Mouse (Mus musculus) cortical plate, adult 2 months (tissue): ENCODE measurements around the gene Abi3. TPM values are rescaled to one million over a fixed set of nuclear protein-coding genes. Genes with fewer than 3 reads are reported as not detected.
A peak's percentile ranks its signal among the peaks of the same experiment; 100 is the strongest.

Experiments
- H3K27ac ChIP-seq: fragments of 200-500 bp; 2 replicates; pipeline ENCODE4 v1.5.1; 2012; ENCODE audit warnings: low read length, control low read depth, inconsistent platforms; ENCODE audit not compliant: insufficient read depth
- H3K4me1 ChIP-seq: fragments of 200-500 bp; 2 replicates; pipeline ENCODE4 v1.6.1; 2011; ENCODE audit warnings: low read length; ENCODE audit not compliant: control insufficient read depth, insufficient read depth
- H3K4me3 ChIP-seq: fragments of 200-500 bp; 2 replicates; pipeline ENCODE4 v1.5.1; 2011; ENCODE audit warnings: mild to moderate bottlenecking, low read length, control low read depth; ENCODE audit not compliant: insufficient read depth
- CTCF ChIP-seq: fragments of 200-500 bp; IDR thresholded peaks from 2 replicates; pipeline ENCODE4 v1.5.1; 2011; ENCODE audit warnings: mild to moderate bottlenecking, control low read depth, low read length; ENCODE audit not compliant: insufficient read depth; ENCODE audit errors: extremely low read depth
- POLR2A ChIP-seq: fragments of 200-500 bp; IDR thresholded peaks from 2 replicates; pipeline ENCODE4 v1.6.1; 2011; ENCODE audit warnings: mild to moderate bottlenecking, low read length, control low read depth; ENCODE audit not compliant: insufficient read depth; ENCODE audit errors: extremely low read depth
- polyA plus RNA-seq: library from polyadenylated mRNA; depleted of rRNA; stranded (reverse); fragments of >200 nt; gene quantifications from 2 replicates; pipeline ENCODE4 v1.2.3, GENCODE M21; 2012

Abi3 gene
- polyA plus RNA-seq, 1 experiment: 11.8 TPM

- Histone ChIP-seq H3K27ac (no peak overlapping the region), H3K4me3 (peak overlapping the region; percentile 18; the same call in 1 of the 2 replicates), H3K4me1 (no peaks in the 10 kb centered on the region)
- no peak for TF ChIP-seq CTCF
- TF ChIP-seq POLR2A: no peak
Observed at GRCm38 (mm10) chr11:95840694-95841497, 1.4 kb downstream of the Abi3 start.

- Histone ChIP-seq H3K4me1 (no peaks in the 10 kb centered on the region), H3K27ac (no peak overlapping the region), H3K4me3 (no peak overlapping the region)
- TF ChIP-seq CTCF (no peak), POLR2A (no peak)
Observed at GRCm38 (mm10) chr11:95838999-95839868, 3.0 kb downstream of the Abi3 start.

GRCm38 (mm10) chr11:95838598-95838997, 3.7 kb downstream of the Abi3 start:
- Histone ChIP-seq H3K4me3 (no peak overlapping the region), H3K27ac (no peak overlapping the region), H3K4me1 (no peaks in the 10 kb centered on the region)
- TF ChIP-seq CTCF (no peak), POLR2A (no peak)

- H3K27ac ChIP-seq: no peak within 1 kb of the TSS
- H3K4me1 ChIP-seq: no peaks in the 10 kb centered on the region
- H3K4me3 ChIP-seq: no peak within 1 kb of the TSS
- TF ChIP-seq CTCF: no peak
- TF ChIP-seq POLR2A: no peak
Observed at GRCm38 (mm10) chr11:95837059-95837458, 5.2 kb downstream of the Abi3 start, which contains the start of gene Gngt2. Gngt2 (plus strand) TSS chr11:95837216.

GRCm38 (mm10) chr11:95836433-95836832, 5.8 kb downstream of the Abi3 start:
- Histone ChIP-seq H3K27ac (no peak overlapping the region), H3K4me3 (no peak overlapping the region), H3K4me1 (no peaks in the 10 kb centered on the region)
- TF ChIP-seq CTCF (no peak), POLR2A (no peak)

- TF ChIP-seq CTCF (no peak), POLR2A (no peak)
- Histone ChIP-seq H3K27ac (no peak overlapping the region), H3K4me3 (no peak overlapping the region), H3K4me1 (no peaks in the 10 kb centered on the region)
Observed at GRCm38 (mm10) chr11:95835832-95836231, 6.4 kb downstream of the Abi3 start.

- H3K4me1 ChIP-seq: no peaks in the 10 kb centered on the region
- 0 out of 2 replicates have a peak overlapping the region, but pooled peaks have one; percentile 48 for H3K27ac ChIP-seq
- no peak for TF ChIP-seq CTCF
- no peak for TF ChIP-seq POLR2A
- no peak overlapping the region for H3K4me3 ChIP-seq
Observed at GRCm38 (mm10) chr11:95834742-95835710, 7.2 kb downstream of the Abi3 start.

- H3K4me1 ChIP-seq: no peaks in the 10 kb centered on the region
- H3K4me3 ChIP-seq: no peak overlapping the region
- H3K27ac ChIP-seq: no peak overlapping the region
- TF ChIP-seq POLR2A (no peak), CTCF (no peak)
Observed at GRCm38 (mm10) chr11:95834143-95834667, 8.1 kb downstream of the Abi3 start.

GRCm38 (mm10) chr11:95833631-95834142, 8.6 kb downstream of the Abi3 start:
- Histone ChIP-seq H3K4me1 (no peaks in the 10 kb centered on the region), H3K27ac (no peak overlapping the region)
- TF ChIP-seq CTCF: no peak
- TF ChIP-seq POLR2A: no peak

More at GRCm38 (mm10) chr11:95833631-95834142, 8.6 kb downstream of the Abi3 start:
- H3K4me3 ChIP-seq: no peak overlapping the region
